Mouse (Mus musculus) heart, embryonic 15.5 days (tissue): ENCODE measurements around the gene Pramef12. TPM values are rescaled to one million over a fixed set of nuclear protein-coding genes. Genes with fewer than 3 reads are reported as not detected.
"Not testable (repeated sequence)": the region's sequence is repeated elsewhere in the genome, so short reads cannot be mapped to it uniquely, and the experiment has no call there.

Source experiments
- ATAC-seq: fragments of 200-750 bp; cut with Nextera tagmentation; replicated peaks from 2 replicates; pipeline ENCODE4 v1.8.0; 2017; ENCODE audit warnings: low read depth, moderate TSS enrichment; ENCODE audit not compliant: insufficient number of reproducible peaks, insufficient read depth, low FRiP score
- H3K27ac ChIP-seq: fragments of 300-500 bp; sonication (generic); 2 replicates; pipeline ENCODE4 v1.5.1; 2015; ENCODE audit warnings: mild to moderate bottlenecking, inconsistent platforms
- H3K27me3 ChIP-seq: fragments of 300-500 bp; sonication (generic); 2 replicates; pipeline ENCODE4 v1.6.1; 2015; ENCODE audit warnings: inconsistent platforms
- H3K36me3 ChIP-seq: fragments of 300-500 bp; sonication (generic); 2 replicates; pipeline ENCODE4 v1.6.1; 2015; ENCODE audit warnings: mild to moderate bottlenecking, inconsistent platforms
- H3K4me1 ChIP-seq: fragments of 300-500 bp; sonication (generic); replicated peaks from 2 replicates; pipeline ENCODE4 v1.6.1; 2015; ENCODE audit warnings: inconsistent platforms
- H3K4me2 ChIP-seq: fragments of 300-500 bp; sonication (generic); 2 replicates; pipeline ENCODE4 v1.6.1; 2015; ENCODE audit warnings: inconsistent platforms, mild to moderate bottlenecking, moderate library complexity
- H3K4me3 ChIP-seq: fragments of 300-500 bp; sonication (generic); 2 replicates; pipeline ENCODE4 v1.5.1; 2015; ENCODE audit warnings: mild to moderate bottlenecking, inconsistent platforms
- H3K9ac ChIP-seq: fragments of 300-500 bp; sonication (generic); 2 replicates; pipeline ENCODE4 v1.6.1; 2015; ENCODE audit warnings: mild to moderate bottlenecking, inconsistent platforms
- H3K9me3 ChIP-seq: fragments of 300-500 bp; sonication (generic); replicated peaks from 2 replicates; pipeline ENCODE4 v1.6.1; 2016; ENCODE audit warnings: inconsistent platforms
- WGBS: fragments of 180-500 bp; shearing (Covaris S2); methylation state at CpG from one replicate; pipeline ENCODE4 v1.1.7; 2015; ENCODE audit warnings: mixed read lengths; 5-methylcytosine and 5-hydroxymethylcytosine counted together
- polyA plus RNA-seq: library from polyadenylated mRNA; unstranded; fragments of >200 nt; fragmentation: Nextera tagmentation; extraction: Ambion mirVana; gene quantifications from 2 replicates; pipeline ENCODE4 v1.2.1, GENCODE M21; 2015

Pramef12 gene
- polyA plus RNA-seq, 1 experiment from 2014 or later, result not detected

DNA sequence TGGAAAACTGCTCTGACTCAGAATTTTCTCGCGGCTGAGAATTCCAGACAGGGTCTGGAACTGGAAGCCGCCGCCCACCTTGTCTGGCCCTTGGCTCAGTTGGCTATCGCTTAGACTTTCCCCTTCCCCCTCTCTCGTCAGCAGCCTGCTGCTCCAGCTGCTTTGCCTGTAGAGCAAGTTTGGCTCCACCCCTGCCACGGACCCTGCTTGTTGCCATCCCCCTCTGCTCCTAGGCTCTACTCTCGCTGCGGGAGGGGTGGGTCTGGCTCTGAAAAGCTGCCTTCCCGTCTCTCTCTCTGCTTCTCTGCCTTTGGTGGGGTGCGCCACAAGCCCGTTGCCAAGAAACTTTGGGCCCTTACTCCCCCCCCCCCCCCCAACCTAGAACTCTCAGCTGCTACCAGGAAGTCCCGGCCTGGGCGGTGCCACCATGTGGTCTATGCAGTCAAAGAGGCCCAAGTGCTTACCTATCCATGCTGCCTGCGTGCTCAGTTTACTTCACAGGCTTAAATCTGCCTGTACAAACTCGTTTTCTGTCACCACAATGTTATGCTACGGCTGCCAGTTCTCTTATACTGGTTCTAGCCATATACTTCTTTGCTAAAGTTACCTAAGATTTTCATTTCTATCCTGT lies 3.7 kb downstream of the Pramef12 start:
- peak overlapping the region; percentile 48 for H3K9ac ChIP-seq
- H3K27me3 ChIP-seq, result no peaks in the 10 kb centered on the region
- H3K4me2 ChIP-seq, result peak overlapping the region; percentile 73
- H3K27ac ChIP-seq, result peak overlapping the region; percentile 53; the same call in 1 of the 2 replicates
- WGBS, result 5% methylated on average over 17 of the region's 17 CpGs
- H3K36me3 ChIP-seq, result no peaks in the 10 kb centered on the region
- H3K9me3 ChIP-seq, result no peaks in the 10 kb centered on the region
- ATAC-seq, result peak; percentile 77
- peaks cover 9% of the 10 kb centered on the region for H3K4me1 ChIP-seq
- peak overlapping the region; percentile 51 for H3K4me3 ChIP-seq

DNA sequence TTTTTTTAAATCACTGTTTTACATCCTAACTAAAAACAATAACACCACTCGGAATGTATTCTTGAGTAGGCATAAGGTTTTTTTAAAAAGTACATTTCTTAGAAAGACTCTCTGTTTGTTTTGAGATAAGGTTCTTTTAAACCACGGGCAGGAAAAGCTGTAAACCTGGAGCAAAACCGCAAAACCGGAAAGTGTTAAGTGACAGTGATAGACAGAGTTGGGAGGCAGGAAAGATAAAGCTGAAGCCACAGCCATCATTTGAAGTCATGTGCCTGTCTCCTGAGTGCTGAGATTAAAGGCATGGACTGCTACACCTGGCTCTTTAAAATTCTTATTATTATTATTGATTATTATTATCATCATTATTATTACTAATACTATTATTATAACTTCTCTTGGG lies 5.6 kb downstream of the Pramef12 start:
- no peak overlapping the region for H3K4me2 ChIP-seq
- no peak overlapping the region for H3K27ac ChIP-seq
- no peak overlapping the region for H3K9ac ChIP-seq
- ATAC-seq, result no peak
- H3K36me3 ChIP-seq, result no peaks in the 10 kb centered on the region
- H3K27me3 ChIP-seq, result no peaks in the 10 kb centered on the region
- WGBS, result 16% methylated on average over 4 of the region's 4 CpGs
- H3K4me1 ChIP-seq, result peaks cover 9% of the 10 kb centered on the region
- H3K9me3 ChIP-seq, result no peaks in the 10 kb centered on the region
- H3K4me3 ChIP-seq, result no peak overlapping the region

DNA sequence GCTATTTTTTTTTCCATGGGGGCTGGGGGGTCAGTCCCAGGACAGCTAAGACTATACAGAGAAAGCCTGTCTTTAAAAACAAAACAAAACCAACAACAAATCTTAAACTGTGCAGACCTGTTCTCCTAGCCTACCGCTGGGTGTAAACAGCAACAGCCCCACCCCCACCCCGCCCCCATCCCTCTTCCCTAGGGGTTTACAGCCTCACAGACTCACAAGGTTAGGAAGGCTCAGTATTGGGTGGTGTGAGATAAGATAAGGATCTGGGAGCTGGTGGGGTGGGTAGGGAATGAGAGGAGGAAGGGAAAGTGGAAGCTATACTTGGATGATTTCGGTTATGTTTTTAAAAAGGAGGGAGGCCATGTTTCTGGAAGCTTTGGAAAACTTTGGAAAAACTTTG lies 11.9 kb downstream of the Pramef12 start:
- H3K36me3 ChIP-seq, result no peaks in the 10 kb centered on the region
- no peak overlapping the region for H3K4me2 ChIP-seq
- no peak overlapping the region for H3K4me3 ChIP-seq
- WGBS, result 37% methylated on average over 3 of the region's 3 CpGs
- no peak overlapping the region for H3K27ac ChIP-seq
- H3K9ac ChIP-seq, result no peak overlapping the region
- no peaks in the 10 kb centered on the region for H3K9me3 ChIP-seq
- ATAC-seq, result no peak
- no peaks in the 10 kb centered on the region for H3K4me1 ChIP-seq
- no peaks in the 10 kb centered on the region for H3K27me3 ChIP-seq

DNA sequence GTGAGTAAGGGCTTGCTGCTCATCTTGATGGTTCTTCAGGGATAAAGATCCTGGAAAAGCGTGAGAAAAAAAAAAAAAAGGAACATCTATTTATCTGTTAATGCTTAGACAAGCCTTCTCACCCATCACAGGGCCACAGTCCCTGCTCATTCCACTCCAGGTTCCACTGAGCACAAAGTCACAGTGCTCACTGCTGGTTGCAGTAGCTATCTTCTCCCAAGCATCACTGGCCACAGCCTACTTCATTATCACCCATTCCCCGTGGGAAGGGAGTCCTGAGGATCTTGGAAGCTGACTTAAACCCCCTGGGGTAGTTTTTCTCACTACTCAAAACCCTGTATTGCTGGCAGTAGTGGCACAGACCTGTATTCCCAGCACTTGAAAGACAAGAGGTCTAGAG lies 30.4 kb downstream of the Pramef12 start, which contains the start of gene Pramef20:
TSS of gene Pramef20 (minus strand) at position 23 of the 400 bp plus-strand sequence.
- Histone ChIP-seq H3K36me3 (no peaks in the 10 kb centered on the region), H3K9me3 (no peaks in the 10 kb centered on the region), H3K9ac (no peak within 1 kb of the TSS), H3K27ac (no peak within 1 kb of the TSS), H3K4me2 (no peak within 1 kb of the TSS), H3K4me1 (no peaks in the 10 kb centered on the region), H3K27me3 (no peaks in the 10 kb centered on the region), H3K4me3 (no peak within 1 kb of the TSS)
- 43% methylated on average over 2 of the region's 2 CpGs for WGBS
- ATAC-seq, result no peak

DNA sequence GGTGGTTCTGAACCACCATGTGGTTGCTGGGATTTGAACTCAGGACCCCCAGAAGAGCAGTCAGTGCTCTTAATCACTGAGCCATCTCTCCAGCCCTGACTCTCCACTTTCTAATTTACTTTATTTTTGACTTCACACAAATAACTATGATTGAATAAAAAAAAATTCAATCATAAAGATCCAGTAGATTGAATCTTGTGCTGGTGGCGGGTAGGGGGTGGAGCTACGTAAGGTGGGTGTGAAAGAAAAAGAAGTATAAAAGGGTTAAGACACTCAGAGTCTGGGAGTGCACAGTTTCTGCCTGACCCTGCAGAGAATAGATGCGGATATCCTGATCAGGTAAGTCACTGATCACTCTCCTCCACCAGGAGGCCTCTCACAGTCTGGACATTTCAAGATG lies 50.6 kb downstream of the Pramef12 start, which contains the start of gene Gm13119:
TSS of gene Gm13119 (plus strand) at position 301 of the 400 bp plus-strand sequence.
- H3K9ac ChIP-seq, ATAC-seq, H3K4me3 ChIP-seq, H3K36me3 ChIP-seq, H3K4me2 ChIP-seq, H3K4me1 ChIP-seq, H3K27ac ChIP-seq, H3K27me3 ChIP-seq, H3K9me3 ChIP-seq: not testable (repeated sequence)
- 87% methylated on average over 3 of the region's 3 CpGs for WGBS

Other genes starting within 250 kb of the Pramef12 start
- not detected in 2 replicates for gene Oog3, start 245.8 kb downstream of the Pramef12 start, polyA plus RNA-seq
- gene Oog2, start 217.7 kb downstream of the Pramef12 start, polyA plus RNA-seq, result not detected in 2 replicates
- not detected in 2 replicates for gene C87977, start 195.1 kb downstream of the Pramef12 start, polyA plus RNA-seq
- gene Pramel5, start 128.0 kb downstream of the Pramef12 start, polyA plus RNA-seq, result not detected in 2 replicates
- gene Gm13128, start 78.2 kb downstream of the Pramef12 start, polyA plus RNA-seq, result not detected in 2 replicates
- not detected in 2 replicates for gene Gm13119, start 50.5 kb downstream of the Pramef12 start, polyA plus RNA-seq
- gene Pramef20, start 30.5 kb downstream of the Pramef12 start, polyA plus RNA-seq, result not detected in 2 replicates
- gene 1700012P22Rik, start 30.3 kb upstream of the Pramef12 start, polyA plus RNA-seq, result not detected in 2 replicates
- gene Gm9944, start 44.9 kb upstream of the Pramef12 start, polyA plus RNA-seq, result not detected in 2 replicates
- not detected in 2 replicates for gene Aadacl3, start 55.3 kb upstream of the Pramef12 start, polyA plus RNA-seq
- gene 9430007A20Rik, start 111.4 kb upstream of the Pramef12 start, polyA plus RNA-seq, result not detected in 2 replicates
- gene Gm13124, start 156.7 kb upstream of the Pramef12 start, polyA plus RNA-seq, result not detected in 2 replicates
- not detected in 2 replicates for gene Aadacl4, start 205.2 kb upstream of the Pramef12 start, polyA plus RNA-seq